Mouse (Mus musculus) monocyte, adult 5-6 weeks (primary cell): ENCODE data around the gene Dgcr2. TPM values are rescaled to one million over a fixed set of nuclear protein-coding genes. Genes with fewer than 3 reads are reported as not detected.

Experiments used
- ATAC-seq: fragments of 153-309, 156-312 bp; replicated peaks from 2 replicates; pipeline ENCODE4 v1.8.0; 2017; ENCODE audit warnings: mild to moderate bottlenecking; ENCODE audit not compliant: low TSS enrichment, insufficient number of reproducible peaks, severe bottlenecking, poor library complexity, low FRiP score
- total RNA-seq: library from RNA; stranded (forward); fragments of 200-1000, 200-491, 200-594 nt; gene quantifications from 3 replicates; pipeline ENCODE4 v1.2.3, GENCODE M21; 2017

The Dgcr2 gene
- total RNA-seq, 1 experiment from 2014 or later = 24.9 TPM

DNA sequence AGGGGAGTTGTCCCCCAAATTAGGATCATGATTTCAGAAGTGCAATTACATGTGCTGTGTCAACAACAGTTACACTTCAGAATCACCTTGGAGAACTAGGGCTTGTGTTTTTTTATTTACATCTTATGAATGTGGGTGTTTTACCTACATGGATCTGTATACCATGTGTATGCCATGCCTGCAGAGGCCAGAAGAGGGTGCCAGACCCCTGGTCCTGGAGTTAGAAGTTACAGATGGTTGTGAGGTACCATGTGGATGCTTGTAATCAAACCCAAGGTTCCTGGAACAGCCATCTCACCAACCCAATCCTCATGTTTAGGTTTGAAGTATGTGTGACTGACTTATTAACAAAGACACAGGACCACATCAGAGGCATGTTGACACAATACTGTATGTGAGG is 39.8 kb downstream of the Dgcr2 start:
- ATAC-seq = no peak

DNA sequence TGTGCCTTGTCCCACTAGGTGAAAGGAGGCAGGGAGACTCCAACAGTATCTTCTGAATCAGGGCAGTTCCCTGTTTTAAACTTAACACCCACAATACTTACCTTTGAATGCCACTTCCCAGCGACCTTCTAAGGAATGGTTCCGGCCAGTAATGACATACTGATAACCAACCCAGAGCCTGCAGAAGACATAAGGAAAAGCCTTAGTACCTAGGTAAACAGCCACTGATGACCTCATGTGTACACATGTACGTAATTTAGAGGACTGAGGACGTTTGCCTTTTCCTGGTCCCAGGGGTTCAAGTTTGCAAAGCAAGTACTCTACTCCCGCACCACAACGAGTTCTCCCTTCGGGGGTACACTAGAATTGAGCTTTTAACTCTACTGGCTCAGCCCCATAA is 41.2 kb downstream of the Dgcr2 start:
- no peak for ATAC-seq

DNA sequence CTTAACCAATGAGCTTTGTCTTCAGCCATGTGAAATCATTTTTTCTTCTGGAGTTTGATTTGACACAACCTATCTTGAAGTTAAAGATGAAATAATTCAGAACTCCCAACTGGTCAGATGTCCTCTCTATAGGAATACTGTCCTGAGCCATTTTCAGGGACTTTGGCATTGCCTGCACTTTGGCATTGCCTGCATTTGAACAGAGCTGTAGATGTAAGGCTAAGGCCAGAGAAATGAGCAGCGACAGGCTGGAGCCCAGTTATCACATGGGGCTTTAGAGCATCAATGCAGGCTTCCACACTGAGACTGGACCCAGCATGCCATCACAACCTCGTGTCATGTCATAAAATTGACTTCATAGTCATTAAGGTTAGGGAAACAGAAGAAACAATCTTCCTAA is 45.1 kb downstream of the Dgcr2 start:
- ATAC-seq = no peak

DNA sequence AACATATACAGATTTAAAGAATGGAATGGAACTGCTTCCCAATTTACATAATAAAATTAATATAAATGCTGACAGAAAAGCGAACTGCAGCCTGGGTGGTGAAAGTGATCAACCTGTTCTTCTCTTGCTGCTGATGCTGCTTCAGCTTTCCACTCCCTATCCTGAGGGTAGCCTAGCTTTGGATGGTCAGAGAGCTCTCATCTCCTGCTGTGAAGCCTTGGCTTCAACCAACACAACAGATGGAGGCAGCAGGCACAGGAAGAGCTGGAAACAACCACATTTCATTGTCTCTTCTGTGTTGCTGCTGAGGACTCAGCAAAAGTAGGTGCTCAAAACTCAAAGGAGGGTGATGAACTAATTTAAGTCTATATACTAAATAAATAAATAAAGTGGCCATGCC is 46.5 kb downstream of the Dgcr2 start:
- no peak for ATAC-seq

DNA sequence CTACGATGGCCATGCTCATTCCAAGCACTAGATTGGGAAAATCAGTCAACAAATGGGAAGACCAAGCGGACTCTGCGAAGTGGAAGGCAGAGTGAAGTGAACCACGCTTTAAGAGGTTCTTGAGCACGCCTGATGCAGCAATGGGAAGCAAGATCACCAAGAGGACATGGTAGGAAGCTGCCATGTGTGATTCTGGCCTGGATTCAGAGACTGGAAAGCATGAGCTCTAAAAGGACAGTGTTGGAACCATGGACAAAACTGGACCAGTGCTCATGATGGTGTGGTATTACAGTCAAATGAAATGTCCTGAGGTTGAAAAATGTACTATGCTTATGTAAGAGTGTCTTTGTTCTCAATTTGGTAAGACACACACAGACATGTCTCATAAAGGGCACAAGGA is 47.0 kb downstream of the Dgcr2 start:
- no peak for ATAC-seq

DNA sequence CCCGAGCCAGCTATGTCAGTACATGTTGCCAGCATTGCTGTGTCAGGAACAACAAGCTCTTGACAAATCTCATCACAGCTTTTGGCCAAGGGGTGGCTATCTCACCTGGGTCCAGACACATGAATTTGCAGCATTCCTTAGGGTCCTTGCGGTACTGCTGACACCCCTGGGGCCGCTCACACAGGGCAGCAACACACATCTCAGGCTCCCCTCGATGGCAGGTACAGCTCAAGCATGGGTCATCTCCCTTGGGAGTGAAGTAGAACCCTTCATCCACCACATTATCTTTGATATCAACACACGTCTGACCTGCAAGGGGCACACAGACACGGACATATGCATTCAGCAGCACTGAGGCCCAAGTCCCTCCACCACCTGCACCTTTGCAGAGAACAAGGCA is 48.9 kb downstream of the Dgcr2 start:
- ATAC-seq = no peak

DNA sequence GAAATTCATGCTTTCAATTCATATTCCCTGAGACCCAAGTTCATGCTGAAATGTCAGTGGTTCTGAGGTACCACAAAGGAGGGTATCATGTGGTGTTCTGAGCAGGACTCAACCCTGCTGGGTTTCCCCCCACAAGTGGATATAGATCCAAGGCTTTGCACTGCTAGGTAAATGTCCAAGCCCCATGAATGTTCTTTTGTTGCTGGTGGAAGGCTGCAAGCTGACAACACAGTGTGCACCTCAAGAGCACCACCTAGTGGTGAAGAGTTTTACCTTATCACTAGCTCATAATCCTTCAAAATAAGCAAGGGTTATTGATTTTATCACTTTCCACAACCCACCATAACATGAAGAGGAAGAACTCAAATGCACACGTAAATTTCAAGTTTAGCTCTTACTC is 49.4 kb downstream of the Dgcr2 start:
- ATAC-seq = peak; percentile 59; the same call in 1 of the 2 replicates

DNA sequence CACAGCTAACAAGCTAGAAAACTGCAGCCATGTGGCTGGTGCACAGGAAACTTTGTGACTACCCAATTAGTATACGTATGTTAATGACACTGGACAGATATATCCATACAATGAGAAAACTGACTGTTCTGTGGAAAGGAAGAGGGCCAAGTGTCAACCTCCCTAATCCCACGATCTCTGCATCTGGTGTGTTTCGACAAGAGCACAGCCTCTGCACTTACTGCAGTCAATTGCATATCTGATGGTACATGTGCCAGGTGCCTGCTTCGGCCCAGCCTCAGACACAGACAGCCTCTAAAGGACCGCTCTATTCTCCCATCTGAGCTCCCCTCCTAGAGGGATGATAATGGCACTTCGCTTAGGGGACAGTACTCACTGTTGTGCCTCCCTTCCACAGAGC is 49.9 kb downstream of the Dgcr2 start:
- ATAC-seq = no peak

DNA sequence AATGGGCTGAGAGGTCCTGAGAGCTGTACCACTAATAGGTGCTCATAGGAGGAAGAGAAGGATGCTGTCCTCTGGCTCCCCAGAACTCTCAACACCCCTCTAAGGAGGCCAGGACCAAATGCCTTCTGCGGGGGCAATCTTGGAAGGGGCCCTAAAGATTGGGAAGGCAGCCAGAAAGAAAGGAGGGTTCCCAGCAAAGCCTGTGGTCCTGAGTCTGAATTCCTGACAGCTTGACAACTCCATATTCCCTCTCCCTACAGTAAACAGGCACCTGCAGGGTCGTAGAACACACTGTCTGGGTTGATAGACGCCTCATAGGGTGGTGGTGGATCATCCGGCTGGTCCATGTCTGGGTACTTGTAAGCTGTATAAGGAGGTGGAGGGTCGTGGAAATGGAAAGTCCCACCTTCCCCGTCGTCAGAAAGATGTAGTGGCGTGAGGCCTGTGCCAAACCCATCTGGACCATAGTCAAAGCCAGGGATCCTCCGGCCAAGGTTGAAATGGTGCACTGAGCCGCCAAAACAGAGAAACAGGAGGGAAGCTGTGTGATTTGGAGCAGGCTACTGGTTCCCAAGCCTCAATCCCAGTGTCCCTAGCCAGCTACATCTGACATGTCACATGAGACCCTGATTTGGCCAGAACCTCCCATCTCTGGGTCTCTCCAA is 54.5 kb downstream of the Dgcr2 start:
- no peak for ATAC-seq

DNA sequence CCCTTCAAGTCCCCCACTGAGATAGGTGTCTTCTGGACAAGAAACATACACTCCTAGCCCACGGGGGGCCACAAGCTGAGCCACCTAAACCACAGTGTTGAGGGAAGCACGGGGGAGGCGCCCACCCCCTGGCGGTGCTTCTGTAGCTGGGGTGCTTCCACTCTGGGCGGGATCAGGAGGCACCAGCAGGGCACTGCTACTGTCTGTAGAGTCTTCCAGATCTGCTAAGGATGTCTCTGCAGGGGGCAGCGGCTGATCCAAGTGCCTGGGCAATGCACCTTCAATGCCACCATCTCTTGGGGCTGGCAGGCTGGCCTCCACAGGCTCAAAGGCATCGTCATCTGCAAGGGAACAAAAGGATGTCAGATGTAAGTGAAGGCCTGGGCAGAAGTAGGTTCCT is 55.9 kb downstream of the Dgcr2 start:
- no peak for ATAC-seq

DNA sequence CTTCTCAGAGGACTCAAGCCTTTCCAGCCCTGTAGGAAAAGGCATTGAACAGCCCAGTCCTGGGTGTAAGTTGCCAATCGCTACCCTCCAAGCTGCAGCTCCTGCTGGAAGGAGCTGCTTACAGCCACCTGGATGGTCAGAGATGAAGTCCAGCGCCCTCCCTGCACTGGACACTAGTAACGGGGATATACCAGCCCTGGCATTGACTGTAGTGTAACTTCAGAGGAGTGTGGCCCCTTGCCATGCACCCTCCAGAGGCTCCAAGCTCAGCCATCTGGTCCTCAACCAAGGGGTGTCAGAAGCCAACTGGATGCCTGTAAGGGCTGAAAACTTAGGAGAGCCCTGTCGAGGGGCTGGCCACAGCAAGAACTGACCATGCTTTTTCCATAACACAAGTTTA is 58.4 kb downstream of the Dgcr2 start:
- ATAC-seq = no peak

DNA sequence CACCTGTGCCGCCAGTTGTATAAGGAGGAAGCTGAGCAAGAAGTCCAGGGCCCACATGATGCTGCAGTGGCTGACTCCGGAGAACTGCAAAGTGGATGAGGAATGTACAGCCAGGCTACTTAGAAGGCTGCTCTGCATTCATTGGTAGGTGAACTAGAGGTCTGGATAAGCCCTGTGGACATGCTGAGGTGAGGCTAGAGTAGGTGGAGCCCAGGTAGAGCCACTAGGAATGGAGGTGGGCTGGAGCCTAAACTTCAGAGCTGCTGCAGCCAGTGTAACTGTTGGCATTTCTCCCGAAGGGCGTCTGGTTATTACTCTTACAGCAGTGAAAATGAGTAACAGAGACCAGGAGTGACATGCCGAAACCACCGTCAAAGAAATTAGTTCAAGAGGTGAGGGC is 60.3 kb downstream of the Dgcr2 start, which contains the start of gene Car15:
Gene Car15 (minus strand): TSS at position 314 of the 400 bp plus-strand sequence.
- no peak for ATAC-seq

DNA sequence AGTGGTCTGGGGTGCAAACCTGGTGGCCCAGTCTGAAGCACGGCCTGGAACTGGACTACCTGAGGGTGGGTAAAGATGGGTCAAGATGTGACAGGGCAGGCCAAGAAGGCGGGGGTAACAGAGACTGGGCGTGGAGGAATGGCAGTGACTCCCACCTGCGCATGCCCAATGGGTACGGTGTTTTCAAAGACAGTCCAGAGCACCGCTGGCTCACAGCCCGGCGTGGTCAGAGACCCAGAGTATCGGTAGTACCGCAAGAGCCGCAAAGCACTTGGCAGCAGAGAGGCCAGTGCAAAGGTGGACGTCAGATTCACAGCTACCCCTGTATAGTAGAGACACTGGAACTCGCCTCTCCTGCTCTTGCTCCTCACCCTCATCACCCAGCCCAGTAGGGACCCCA is 62.9 kb downstream of the Dgcr2 start:
- ATAC-seq = no peak

DNA sequence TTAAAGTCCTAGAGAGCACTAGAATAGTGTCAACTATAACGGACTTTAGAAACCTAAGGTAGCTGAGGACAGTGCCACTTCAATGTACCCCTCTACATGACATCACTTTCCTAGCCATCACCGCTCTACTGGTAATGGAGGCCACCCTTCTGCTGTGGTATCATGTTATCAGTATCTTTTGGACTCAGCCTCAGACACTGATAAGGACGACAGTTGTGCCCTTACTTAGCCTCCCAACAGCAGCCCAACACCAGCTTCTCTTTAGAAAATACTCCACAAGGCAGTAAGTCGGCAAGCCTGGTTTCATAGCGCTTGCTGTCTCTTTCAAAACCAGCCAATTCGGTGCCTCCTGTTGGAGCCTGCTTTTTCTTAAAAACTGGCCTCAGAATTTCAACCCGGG is 63.8 kb downstream of the Dgcr2 start:
- no peak for ATAC-seq

DNA sequence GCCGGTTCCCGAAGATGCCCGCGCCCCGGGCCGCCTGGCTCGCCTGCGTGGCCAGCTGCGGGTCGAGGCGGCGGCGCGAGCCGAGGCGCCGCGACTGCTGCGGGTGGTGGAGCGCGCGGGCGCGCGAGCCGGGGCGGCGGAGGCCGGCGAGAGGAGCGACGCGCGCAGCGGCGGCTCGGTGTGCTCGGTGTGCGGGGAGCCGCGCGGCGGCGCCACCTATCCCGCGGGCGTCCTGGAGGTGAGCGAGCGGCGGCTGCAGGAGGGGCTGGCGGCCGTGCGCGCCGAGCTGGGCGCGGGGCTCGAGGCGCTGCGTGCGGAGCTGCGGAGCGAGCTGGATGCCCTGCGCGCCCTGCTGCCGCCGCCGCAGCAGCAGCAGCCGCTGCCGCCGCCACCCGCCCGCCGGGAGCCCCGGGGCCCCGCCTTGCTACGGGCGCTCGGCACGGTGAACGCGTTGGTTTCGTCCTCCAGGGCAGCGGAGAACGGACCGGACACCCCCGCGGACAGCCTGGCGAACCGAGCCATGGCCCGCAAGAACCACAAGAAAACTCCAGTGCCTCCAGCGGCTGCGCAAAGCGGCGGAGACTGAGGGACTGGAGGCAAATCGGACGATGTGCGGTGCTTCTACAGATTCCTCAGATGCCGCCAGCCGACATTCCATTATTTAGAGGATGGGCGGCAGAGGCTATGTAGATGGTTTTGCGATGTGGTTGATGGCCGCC is 64.5 kb downstream of the Dgcr2 start:
- no peak for ATAC-seq

DNA sequence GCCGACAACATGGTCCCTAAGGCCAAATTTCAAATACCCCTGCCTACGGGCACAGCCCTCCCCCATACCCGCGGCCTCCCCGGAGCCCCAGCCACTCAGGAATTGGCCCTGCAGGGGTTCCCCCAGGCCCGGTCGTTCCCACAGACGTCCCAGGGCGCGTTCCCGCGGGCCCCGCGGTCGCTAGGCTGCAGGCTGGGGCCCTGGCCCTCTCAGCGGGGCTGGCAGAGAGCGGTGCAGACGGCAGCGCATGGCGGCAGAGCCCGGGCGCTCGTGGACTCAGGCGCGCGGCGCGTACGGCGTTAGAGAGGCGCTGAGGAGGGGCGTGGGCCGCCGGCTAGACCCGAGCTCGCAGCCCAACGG is 65.1 kb downstream of the Dgcr2 start:
- no peak for ATAC-seq

DNA sequence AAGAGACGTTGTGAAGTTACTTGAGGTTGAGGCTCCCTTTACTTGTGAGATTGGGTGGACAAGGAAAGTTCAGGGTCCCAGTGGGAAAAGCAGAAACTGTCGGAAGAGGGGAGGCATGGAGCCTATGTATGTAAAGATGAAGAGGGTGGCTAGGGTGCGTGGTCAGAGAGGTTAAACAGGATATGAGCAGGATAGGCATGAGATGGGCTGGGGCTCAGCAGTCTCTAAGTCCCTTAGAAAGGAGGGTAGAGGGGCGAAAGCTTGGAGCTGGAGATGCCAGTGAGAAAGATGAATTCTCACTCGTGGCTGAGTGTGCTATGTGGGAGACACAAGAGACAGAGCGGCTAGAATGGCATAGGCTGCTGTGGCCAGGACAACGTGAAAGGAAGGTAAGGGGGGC is 65.5 kb downstream of the Dgcr2 start, which contains the start of gene B830017H08Rik:
Gene B830017H08Rik (plus strand): TSS at position 301 of the 400 bp plus-strand sequence.
- no peak for ATAC-seq

DNA sequence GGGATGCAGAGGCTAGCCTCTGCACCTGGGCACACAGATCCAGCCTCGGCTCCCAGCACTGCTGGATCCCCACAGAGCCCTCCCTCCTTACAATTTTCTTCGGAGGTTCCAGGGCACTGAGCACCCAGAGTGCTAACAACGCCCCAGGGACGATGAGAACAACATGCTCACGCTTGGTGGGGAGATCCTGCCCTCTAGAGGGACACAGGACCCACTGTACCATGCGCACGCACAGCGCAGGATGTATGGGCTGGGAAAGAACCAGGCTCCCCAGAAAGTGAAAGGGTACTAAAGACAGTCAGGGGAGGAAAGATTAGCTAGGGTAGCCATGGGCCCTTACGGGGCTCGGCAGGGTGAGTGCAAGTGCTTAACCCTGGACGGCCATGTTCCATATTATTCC is 66.6 kb downstream of the Dgcr2 start:
- ATAC-seq = no peak

DNA sequence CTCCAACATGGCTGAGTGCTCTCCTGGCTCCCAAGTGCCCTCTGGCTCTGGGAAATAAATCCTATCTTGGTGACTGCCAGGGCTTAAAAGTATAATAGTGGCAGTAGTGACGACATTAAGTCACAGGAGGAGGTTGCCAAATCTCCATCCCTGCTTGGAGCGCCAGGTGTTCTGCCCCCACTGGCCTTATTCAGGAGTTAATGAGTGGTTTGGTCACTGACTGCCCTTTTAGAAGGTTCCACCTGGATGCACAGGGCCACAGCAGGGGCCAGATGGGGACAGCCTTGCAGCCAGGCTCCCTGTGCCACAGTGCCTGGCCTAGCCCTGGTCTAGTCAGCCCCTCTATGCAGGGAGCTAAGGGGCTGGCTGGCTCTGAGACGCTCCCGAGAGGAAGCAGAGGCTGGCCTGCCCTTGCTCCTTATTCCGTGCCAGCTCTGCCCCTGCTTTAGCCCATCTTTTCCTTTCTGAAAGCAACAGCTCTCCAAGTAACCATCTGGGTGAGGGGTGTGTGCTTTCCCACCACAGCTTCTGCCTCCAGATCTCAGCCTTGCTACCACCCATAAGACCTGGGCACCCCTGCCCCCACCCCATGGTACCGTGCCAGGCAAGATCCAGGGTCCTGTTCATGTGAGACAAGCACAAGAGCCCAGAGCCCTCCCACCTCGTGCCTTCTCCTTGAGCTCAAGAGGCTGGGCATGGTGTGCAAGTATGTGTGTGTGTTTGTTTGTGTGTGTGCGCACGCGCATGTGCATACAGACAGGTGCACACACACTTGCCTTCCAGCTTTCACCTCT is 67.8 kb downstream of the Dgcr2 start:
- ATAC-seq = no peak

DNA sequence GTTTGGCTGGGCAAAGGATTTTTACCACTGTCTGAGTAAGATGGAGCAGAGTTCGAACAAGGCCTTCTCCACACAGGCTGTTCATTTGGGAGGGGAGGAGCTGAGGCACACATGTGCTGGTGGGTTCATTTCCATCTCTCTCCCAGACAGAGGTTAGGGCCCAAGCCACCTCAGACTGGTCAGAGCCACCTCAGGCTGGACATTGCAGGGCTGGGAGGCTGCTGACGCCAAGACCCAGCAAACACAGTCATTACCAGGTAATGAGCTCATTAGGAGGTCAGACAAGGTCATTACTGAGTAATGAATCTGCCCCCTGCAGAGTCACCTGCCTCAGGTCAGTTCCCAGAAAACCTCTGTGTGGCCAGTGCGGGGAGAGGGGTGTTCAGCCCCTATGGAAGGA is 69.5 kb downstream of the Dgcr2 start:
- ATAC-seq = no peak
